ENCODE assay signal across 18 mouse cellular contexts in genomic region chr9:79890488-79890887, GRCm38 (mm10).
A peak's percentile ranks its signal among the peaks of the same experiment; 100 is the strongest.
DNase-seq lines count a peak whose midpoint lies in the region; ATAC-seq and TF ChIP-seq lines count a peak whose summit lies in the region.
"Had no signal": no experiment of that assay in that cellular context is flagged by ENCODE, and none has a peak within 500 bp of the region (broad histone marks: within the 10 kb centered on the region; RNA-seq: fewer than 3 reads in every experiment).

No protein-coding gene starts in this region.

- H3K79me2 ChIP-seq in myocyte (ENCODE audit: control insufficient read depth, insufficient read depth) = no peaks in the 10 kb centered on the region

- H3K4me2 ChIP-seq in hindbrain, embryonic 14.5 days (replicated peaks) = no peak overlapping the region
- peak overlapping the region; percentile 34 for H3K4me2 ChIP-seq in myocyte (ENCODE audit: low read depth)
- H3K4me2 ChIP-seq: limb, embryonic 15.5 days; neural tube, embryonic 13.5 days had no signal

- no peak overlapping the region for H3K4me3 ChIP-seq in gastrocnemius, adult 2 months
- no peak overlapping the region for H3K4me3 ChIP-seq in hindbrain, embryonic 14.5 days (replicated peaks; ENCODE audit: low read length)
- no peak overlapping the region for H3K4me3 ChIP-seq in myocyte
- H3K4me3 ChIP-seq: limb, embryonic 15.5 days; neural tube, embryonic 13.5 days had no signal

- H3K4me1 ChIP-seq in hindbrain, embryonic 14.5 days (replicated peaks; ENCODE audit: control insufficient read depth, insufficient read depth, low read length) = peaks cover 9% of the 10 kb centered on the region; the same call in 1 of the 2 replicates

- H3K9me3 ChIP-seq in hindbrain, embryonic 14.5 days (ENCODE audit: control insufficient read depth, low read length) = no peaks in the 10 kb centered on the region
- H3K9me3 ChIP-seq: limb, embryonic 15.5 days; neural tube, embryonic 13.5 days had no signal

- H3K9ac ChIP-seq in hindbrain, embryonic 14.5 days = peak overlapping the region; percentile 24; the same call in 1 of the 2 replicates
- H3K9ac ChIP-seq: limb, embryonic 15.5 days; neural tube, embryonic 13.5 days had no signal

- intact Hi-C loops in gastrocnemius, adult 2 months (cut with DNase I) = no loop called here
- intact Hi-C loops in gastrocnemius, postnatal 36 days (cut with DNase I) = no loop called here

- no peak overlapping the region for H3ac ChIP-seq in myocyte (ENCODE audit: control insufficient read depth, insufficient read length)

- H3K27me3 ChIP-seq in hindbrain, embryonic 14.5 days (ENCODE audit: control insufficient read depth, insufficient read depth, low read length) = no peaks in the 10 kb centered on the region
- H3K27me3 ChIP-seq in myocyte (ENCODE audit: control insufficient read depth, insufficient read depth, insufficient read length) = no peaks in the 10 kb centered on the region
- H3K27me3 ChIP-seq: limb, embryonic 15.5 days; neural tube, embryonic 13.5 days had no signal

- no peak for TF ChIP-seq CTCF in gastrocnemius, adult 2 months (IDR thresholded peaks at IDR 0.05)
- TF ChIP-seq CTCF in brain, embryonic 14.5 days (IDR thresholded peaks at IDR 0.05; ENCODE audit: borderline replicate concordance, extremely low read depth, insufficient read depth, insufficient read length) = no peak

- 11% methylated on average over 4 of the region's 4 CpGs for WGBS in hindbrain, embryonic 14.5 days

- H3K27ac ChIP-seq in gastrocnemius, adult 2 months = peak overlapping the region; percentile 46
- H3K27ac ChIP-seq in hindbrain, embryonic 14.5 days = no peak overlapping the region
- H3K27ac ChIP-seq: limb, embryonic 15.5 days; neural tube, embryonic 13.5 days had no signal

- ATAC-seq in hindbrain, embryonic 14.5 days (ENCODE audit: low FRiP score) = peak; percentile 35; the same call in 1 of the 2 replicates
- ATAC-seq: activated CD4-positive, CD25-positive, alpha-beta regulatory T cell, adult 4 months; CD4-positive, CD25-positive, alpha-beta regulatory T cell, adult 4 months; intestine, postnatal 0 days had no signal

- no peaks in the 10 kb centered on the region for H3K36me3 ChIP-seq in hindbrain, embryonic 14.5 days (replicated peaks; ENCODE audit: control insufficient read depth, insufficient read depth)
- no peaks in the 10 kb centered on the region for H3K36me3 ChIP-seq in myocyte (ENCODE audit: control insufficient read depth, insufficient read depth)
- H3K36me3 ChIP-seq: limb, embryonic 15.5 days; neural tube, embryonic 13.5 days had no signal

- no peak for TF ChIP-seq POLR2A in brain, embryonic 14.5 days (IDR thresholded peaks at IDR 0.05; ENCODE audit: borderline replicate concordance, extremely low read depth, insufficient read depth, insufficient read length, poor library complexity, severe bottlenecking)
- no peak for TF ChIP-seq POLR2A in myocyte (IDR thresholded peaks at IDR 0.05; ENCODE audit: insufficient read length, low read depth)

- DNase-seq in gastrocnemius, adult 2 months = no peak
- no peak for DNase-seq in gastrocnemius, postnatal 36 days
- DNase-seq in brain, embryonic 14.5 days (ENCODE audit: low read depth) = peak; percentile 41
- peak; percentile 29 for DNase-seq in hindbrain, embryonic 14.5 days (ENCODE audit: low spot score)
- no peak for DNase-seq in frontal cortex, postnatal 25 days (ENCODE audit: low spot score in 2 of 2)
- DNase-seq in thymus, postnatal 0 days (ENCODE audit: low spot score) = no peak
- no peak for DNase-seq in layer of hippocampus, adult 11-12 months (ENCODE audit: low spot score)
- DNase-seq: cerebellum, adult 11-12 months; heart, postnatal 36 days; kidney, postnatal 25 days; lung, adult 18-20 months; thymus, adult 18-20 months had no signal

TF ChIP-seq in myocyte, 11 proteins besides CTCF, POLR2A, EP300 and RAD21:
- TF ChIP-seq TCF12 (IDR thresholded peaks at IDR 0.05; ENCODE audit: insufficient read depth, poor library complexity, severe bottlenecking) (no peak), POLR2AphosphoS2 (IDR thresholded peaks at IDR 0.05; ENCODE audit: insufficient read length, low read depth) (no peak), TCF3 (IDR thresholded peaks at IDR 0.05; ENCODE audit: insufficient read length, low read depth) (no peak)

Comparison
In these comparisons a context has a peak if more than half of its experiments do, and no peak if none do; other contexts are left out.
1. DNase-seq: peak in brain, embryonic 14.5 days (single experiment) and hindbrain, embryonic 14.5 days (single experiment); none in gastrocnemius, adult 2 months (single experiment), gastrocnemius, postnatal 36 days (0 of 2), frontal cortex, postnatal 25 days (0 of 2), thymus, postnatal 0 days (single experiment) and layer of hippocampus, adult 11-12 months (single experiment).